Mouse (Mus musculus): Measurements from ENCODE around the gene Hlx. TPM values are rescaled to one million over a fixed set of nuclear protein-coding genes. Genes with fewer than 3 reads are reported as not detected.

Hlx gene
- total RNA-seq, 1 experiment = 1.4 TPM

- Histone ChIP-seq H3K9me3 (ENCODE audit: control insufficient read depth, insufficient read depth, low read depth, low read length) (no peaks in the 10 kb centered on the region), H3K36me3 (ENCODE audit: control insufficient read depth, insufficient read depth, low read length, poor library complexity, severe bottlenecking) (no peaks in the 10 kb centered on the region), H3K4me3 (ENCODE audit: insufficient read depth in 1 of 2, low read depth in 1 of 2, low read length in 2 of 2, poor library complexity in 1 of 2, severe bottlenecking in 1 of 2) (no peak overlapping the region), H3K4me1 (ENCODE audit: control insufficient read depth in 2 of 2, insufficient read depth in 2 of 2, low read length in 2 of 2, poor library complexity in 1 of 2) (no peaks in the 10 kb centered on the region), H3K9ac (ENCODE audit: insufficient read depth, low read depth, low read length, poor library complexity, severe bottlenecking) (no peak overlapping the region), H3K27ac (ENCODE audit: insufficient read depth, low read depth, low read length, poor library complexity, severe bottlenecking) (no peak overlapping the region)
- DNase-seq (ENCODE audit: low read depth, low spot score) = no peak
- in situ Hi-C loops (cut with MboI; ENCODE audit: low sequenced_read_pairs in 2 of 2, unreplicated experiment in 2 of 2) = no loop called here
- no peak for TF ChIP-seq MAFK (IDR thresholded peaks at IDR 0.05; ENCODE audit: insufficient read depth, low read depth, low read length)
- no peak for TF ChIP-seq ZC3H11A (IDR thresholded peaks at IDR 0.05; ENCODE audit: borderline replicate concordance, low read depth, low read length)
- TF ChIP-seq HCFC1 (IDR thresholded peaks at IDR 0.05; ENCODE audit: borderline replicate concordance, insufficient read depth, low read length) = no peak
- no peak for TF ChIP-seq CHD2 (IDR thresholded peaks at IDR 0.05; ENCODE audit: low read depth, low read length)
- TF ChIP-seq ZNF384 (IDR thresholded peaks at IDR 0.05; ENCODE audit: low read depth, low read length) = no peak
Observed at GRCm38 (mm10) chr1:184688026-184688425, 44.4 kb downstream of the Hlx start.

GRCm38 (mm10) chr1:184687512-184687911, 44.9 kb downstream of the Hlx start:
- TF ChIP-seq CHD2 (IDR thresholded peaks at IDR 0.05; ENCODE audit: low read depth, low read length) = no peak
- Histone ChIP-seq H3K4me1 (ENCODE audit: control insufficient read depth in 2 of 2, insufficient read depth in 2 of 2, low read length in 2 of 2, poor library complexity in 1 of 2) (no peaks in the 10 kb centered on the region), H3K4me3 (ENCODE audit: insufficient read depth in 1 of 2, low read depth in 1 of 2, low read length in 2 of 2, poor library complexity in 1 of 2, severe bottlenecking in 1 of 2) (no peak overlapping the region), H3K36me3 (ENCODE audit: control insufficient read depth, insufficient read depth, low read length, poor library complexity, severe bottlenecking) (no peaks in the 10 kb centered on the region), H3K9ac (ENCODE audit: insufficient read depth, low read depth, low read length, poor library complexity, severe bottlenecking) (no peak overlapping the region), H3K9me3 (ENCODE audit: control insufficient read depth, insufficient read depth, low read depth, low read length) (no peaks in the 10 kb centered on the region), H3K27ac (ENCODE audit: insufficient read depth, low read depth, low read length, poor library complexity, severe bottlenecking) (no peak overlapping the region)
- in situ Hi-C loops (cut with MboI; ENCODE audit: low sequenced_read_pairs in 2 of 2, unreplicated experiment in 2 of 2) = no loop called here
- no peak for DNase-seq (ENCODE audit: low read depth, low spot score)

GRCm38 (mm10) chr1:184683541-184683940, 48.9 kb downstream of the Hlx start:
- no peaks in the 10 kb centered on the region for H3K4me1 ChIP-seq (ENCODE audit: control insufficient read depth in 2 of 2, insufficient read depth in 2 of 2, low read length in 2 of 2, poor library complexity in 1 of 2)
- TF ChIP-seq ZC3H11A (IDR thresholded peaks at IDR 0.05; ENCODE audit: borderline replicate concordance, low read depth, low read length) (no peak), HCFC1 (IDR thresholded peaks at IDR 0.05; ENCODE audit: borderline replicate concordance, insufficient read depth, low read length) (no peak), ZNF384 (IDR thresholded peaks at IDR 0.05; ENCODE audit: low read depth, low read length) (no peak), CHD2 (IDR thresholded peaks at IDR 0.05; ENCODE audit: low read depth, low read length) (no peak), MAFK (IDR thresholded peaks at IDR 0.05; ENCODE audit: insufficient read depth, low read depth, low read length) (no peak)
- H3K9me3 ChIP-seq (ENCODE audit: control insufficient read depth, insufficient read depth, low read depth, low read length) = no peaks in the 10 kb centered on the region
- no peak overlapping the region for H3K9ac ChIP-seq (ENCODE audit: insufficient read depth, low read depth, low read length, poor library complexity, severe bottlenecking)
- no peak overlapping the region for H3K4me3 ChIP-seq (ENCODE audit: insufficient read depth in 1 of 2, low read depth in 1 of 2, low read length in 2 of 2, poor library complexity in 1 of 2, severe bottlenecking in 1 of 2)
- H3K36me3 ChIP-seq (ENCODE audit: control insufficient read depth, insufficient read depth, low read length, poor library complexity, severe bottlenecking) = no peaks in the 10 kb centered on the region
- no peak overlapping the region for H3K27ac ChIP-seq (ENCODE audit: insufficient read depth, low read depth, low read length, poor library complexity, severe bottlenecking)
- in situ Hi-C loops (cut with MboI; ENCODE audit: low sequenced_read_pairs in 2 of 2, unreplicated experiment in 2 of 2) = no loop called here
- DNase-seq (ENCODE audit: low read depth, low spot score) = no peak

- H3K36me3 ChIP-seq (ENCODE audit: control insufficient read depth, insufficient read depth, low read length, poor library complexity, severe bottlenecking) = no peaks in the 10 kb centered on the region
- H3K27ac ChIP-seq (ENCODE audit: insufficient read depth, low read depth, low read length, poor library complexity, severe bottlenecking) = no peak overlapping the region
- no peak for DNase-seq (ENCODE audit: low read depth, low spot score)
- no peaks in the 10 kb centered on the region for H3K4me1 ChIP-seq (ENCODE audit: control insufficient read depth in 2 of 2, insufficient read depth in 2 of 2, low read length in 2 of 2, poor library complexity in 1 of 2)
- no peak overlapping the region for H3K9ac ChIP-seq (ENCODE audit: insufficient read depth, low read depth, low read length, poor library complexity, severe bottlenecking)
- in situ Hi-C loops (cut with MboI; ENCODE audit: low sequenced_read_pairs in 2 of 2, unreplicated experiment in 2 of 2) = no loop called here
- H3K4me3 ChIP-seq (ENCODE audit: insufficient read depth in 1 of 2, low read depth in 1 of 2, low read length in 2 of 2, poor library complexity in 1 of 2, severe bottlenecking in 1 of 2) = no peak overlapping the region
- H3K9me3 ChIP-seq (ENCODE audit: control insufficient read depth, insufficient read depth, low read depth, low read length) = no peaks in the 10 kb centered on the region
- TF ChIP-seq ZNF384 (IDR thresholded peaks at IDR 0.05; ENCODE audit: low read depth, low read length) = no peak
- TF ChIP-seq ZC3H11A (IDR thresholded peaks at IDR 0.05; ENCODE audit: borderline replicate concordance, low read depth, low read length) = no peak
- no peak for TF ChIP-seq MAFK (IDR thresholded peaks at IDR 0.05; ENCODE audit: insufficient read depth, low read depth, low read length)
- TF ChIP-seq CHD2 (IDR thresholded peaks at IDR 0.05; ENCODE audit: low read depth, low read length) = no peak
- TF ChIP-seq HCFC1 (IDR thresholded peaks at IDR 0.05; ENCODE audit: borderline replicate concordance, insufficient read depth, low read length) = no peak
Observed at GRCm38 (mm10) chr1:184679416-184679965, 52.9 kb downstream of the Hlx start.

DNA sequence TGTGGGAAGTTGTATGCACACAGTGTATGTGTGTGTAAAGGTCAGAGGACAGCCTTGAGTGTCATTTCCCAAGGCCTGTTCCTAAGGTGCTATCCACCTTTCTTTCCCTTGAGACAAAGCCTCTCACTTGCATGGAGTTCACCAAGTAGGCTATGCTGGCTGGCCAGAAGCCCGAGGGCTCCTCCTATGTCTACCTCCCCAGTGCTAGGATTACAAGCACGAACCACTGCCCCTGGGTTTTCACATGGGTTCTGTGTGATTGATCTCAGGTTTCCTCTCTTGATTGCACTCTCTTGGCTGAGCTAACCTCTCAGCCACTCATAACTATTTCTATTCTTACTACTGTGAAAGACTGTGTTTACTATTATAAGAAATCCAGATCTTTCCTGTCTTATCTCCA, 54.8 kb downstream of the Hlx start:
- TF ChIP-seq HCFC1 (IDR thresholded peaks at IDR 0.05; ENCODE audit: borderline replicate concordance, insufficient read depth, low read length) (no peak), ZC3H11A (IDR thresholded peaks at IDR 0.05; ENCODE audit: borderline replicate concordance, low read depth, low read length) (no peak), MAFK (IDR thresholded peaks at IDR 0.05; ENCODE audit: insufficient read depth, low read depth, low read length) (no peak), ZNF384 (IDR thresholded peaks at IDR 0.05; ENCODE audit: low read depth, low read length) (no peak)
- DNase-seq (ENCODE audit: low read depth, low spot score) = no peak
- H3K9ac ChIP-seq (ENCODE audit: insufficient read depth, low read depth, low read length, poor library complexity, severe bottlenecking) = no peak overlapping the region
- H3K9me3 ChIP-seq (ENCODE audit: control insufficient read depth, insufficient read depth, low read depth, low read length) = no peaks in the 10 kb centered on the region
- in situ Hi-C loops (cut with MboI; ENCODE audit: low sequenced_read_pairs in 2 of 2, unreplicated experiment in 2 of 2) = no loop called here
- no peaks in the 10 kb centered on the region for H3K36me3 ChIP-seq (ENCODE audit: control insufficient read depth, insufficient read depth, low read length, poor library complexity, severe bottlenecking)
- no peak overlapping the region for H3K4me3 ChIP-seq (ENCODE audit: insufficient read depth in 1 of 2, low read depth in 1 of 2, low read length in 2 of 2, poor library complexity in 1 of 2, severe bottlenecking in 1 of 2)
- H3K27ac ChIP-seq (ENCODE audit: insufficient read depth, low read depth, low read length, poor library complexity, severe bottlenecking) = no peak overlapping the region
- H3K4me1 ChIP-seq (ENCODE audit: control insufficient read depth in 2 of 2, insufficient read depth in 2 of 2, low read length in 2 of 2, poor library complexity in 1 of 2) = no peaks in the 10 kb centered on the region

Other genes with a start within 250 kb of the Hlx start
- 0.18 TPM in 1 of 2 replicates, not detected in the other for gene Marc1, start 78.7 kb upstream of the Hlx start, total RNA-seq (2012; rRNA removed)
- gene Marc2, start 113.8 kb upstream of the Hlx start, total RNA-seq (2012; rRNA removed) = 58.1 and 76.4 TPM in 2 replicates
- 1.4 and 1.6 TPM in 2 replicates for gene C130074G19Rik, start 150.6 kb upstream of the Hlx start, total RNA-seq (2012; rRNA removed)